Mouse (Mus musculus) lung, postnatal 0 days (tissue): Measurements from ENCODE around the gene 4931428L18Rik. TPM values are rescaled to one million over a fixed set of nuclear protein-coding genes. Genes with fewer than 3 reads are reported as not detected.
A peak's percentile ranks its signal among the peaks of the same experiment; 100 is the strongest.

ENCODE experiments used
- ATAC-seq: fragments of 200-750 bp; cut with Nextera tagmentation; 2 replicates; pipeline ENCODE4 v1.8.0; 2017; ENCODE audit warnings: moderate library complexity
- DNase-seq: peaks from one replicate; pipeline ENCODE4 v3.0.0-alpha.2; 2016; ENCODE audit warnings: low spot score
- H3K27ac ChIP-seq: fragments of 300-500 bp; sonication (generic); 2 replicates; pipeline ENCODE4 v1.5.1; 2014; ENCODE audit warnings: antibody characterized with exemption, mild to moderate bottlenecking, low read length, mixed read lengths
- H3K27me3 ChIP-seq: fragments of 300-500 bp; sonication (generic); replicated peaks from 2 replicates; pipeline ENCODE4 v1.6.1; 2014; ENCODE audit warnings: low read length, mixed read lengths; ENCODE audit not compliant: insufficient read depth
- H3K36me3 ChIP-seq: fragments of 300-500 bp; sonication (generic); 2 replicates; pipeline ENCODE4 v1.6.1; 2014; ENCODE audit warnings: low read length, mixed read lengths; ENCODE audit not compliant: insufficient read depth
- H3K4me1 ChIP-seq: fragments of 300-500 bp; sonication (generic); 2 replicates; pipeline ENCODE4 v1.6.1; 2014; ENCODE audit warnings: antibody characterized with exemption, low read depth, low read length, mixed read lengths; ENCODE audit not compliant: insufficient read depth
- H3K4me2 ChIP-seq: fragments of 300-500 bp; sonication (generic); replicated peaks from 2 replicates; pipeline ENCODE4 v1.6.1; 2014; ENCODE audit warnings: low read depth, mild to moderate bottlenecking, low read length, moderate library complexity, mixed read lengths
- H3K4me3 ChIP-seq: fragments of 300-500 bp; sonication (generic); 2 replicates; pipeline ENCODE4 v1.5.1; 2014; ENCODE audit warnings: low read depth, low read length
- H3K9ac ChIP-seq: fragments of 300-500 bp; sonication (generic); replicated peaks from 2 replicates; pipeline ENCODE4 v1.6.1; 2014; ENCODE audit warnings: low read depth, mild to moderate bottlenecking
- H3K9me3 ChIP-seq: fragments of 300-500 bp; sonication (generic); 2 replicates; pipeline ENCODE4 v1.6.1; 2016; ENCODE audit warnings: low read length, mixed read lengths
- CTCF ChIP-seq: IDR thresholded peaks from 2 replicates; pipeline ENCODE4 v1.5.1; 2016; ENCODE audit warnings: antibody characterized with exemption, mild to moderate bottlenecking
- EP300 ChIP-seq: IDR thresholded peaks from 2 replicates; pipeline ENCODE4 v1.6.1; 2016; ENCODE audit warnings: antibody characterized with exemption, mild to moderate bottlenecking, control low read depth
- WGBS: fragments of 180-500 bp; shearing (Covaris S2); extraction: QIAGEN DNeasy Blood & Tissue Kit; methylation state at CpG from one replicate; pipeline ENCODE4 v1.1.7; 2014; 5-methylcytosine and 5-hydroxymethylcytosine counted together
- polyA plus RNA-seq: library from polyadenylated mRNA; unstranded; fragments of >200 nt; fragmentation: Nextera tagmentation; extraction: Ambion mirVana; gene quantifications from 2 replicates; pipeline ENCODE4 v1.2.1, GENCODE M21; 2015

The 4931428L18Rik gene
- polyA plus RNA-seq, 1 experiment from 2014 or later = 0.43 TPM

GRCm38 (mm10) chr1:31071209-31071608, 151.3 kb downstream of the 4931428L18Rik start:
- Histone ChIP-seq H3K36me3 (no peaks in the 10 kb centered on the region), H3K4me2 (no peak overlapping the region), H3K27ac (no peak overlapping the region), H3K4me1 (no peaks in the 10 kb centered on the region), H3K27me3 (no peaks in the 10 kb centered on the region), H3K9me3 (no peaks in the 10 kb centered on the region), H3K4me3 (no peak overlapping the region), H3K9ac (no peak overlapping the region)
- DNase-seq = no peak
- TF ChIP-seq CTCF (no peak), EP300 (no peak)
- WGBS = 76% methylated on average over 2 of the region's 2 CpGs
- ATAC-seq = no peak

- ATAC-seq = peak; percentile 35; the same call in 1 of the 2 replicates
- no peak overlapping the region for H3K4me3 ChIP-seq
- H3K4me2 ChIP-seq = no peak overlapping the region
- no peaks in the 10 kb centered on the region for H3K9me3 ChIP-seq
- H3K9ac ChIP-seq = no peak overlapping the region
- H3K27me3 ChIP-seq = no peaks in the 10 kb centered on the region
- no peaks in the 10 kb centered on the region for H3K36me3 ChIP-seq
- H3K4me1 ChIP-seq = no peaks in the 10 kb centered on the region
- no peak for TF ChIP-seq EP300
- WGBS = 53% methylated on average over 12 of the region's 12 CpGs
- DNase-seq = no peak
- no peak overlapping the region for H3K27ac ChIP-seq
Observed at GRCm38 (mm10) chr1:31064817-31065740, 157.4 kb downstream of the 4931428L18Rik start.

DNA sequence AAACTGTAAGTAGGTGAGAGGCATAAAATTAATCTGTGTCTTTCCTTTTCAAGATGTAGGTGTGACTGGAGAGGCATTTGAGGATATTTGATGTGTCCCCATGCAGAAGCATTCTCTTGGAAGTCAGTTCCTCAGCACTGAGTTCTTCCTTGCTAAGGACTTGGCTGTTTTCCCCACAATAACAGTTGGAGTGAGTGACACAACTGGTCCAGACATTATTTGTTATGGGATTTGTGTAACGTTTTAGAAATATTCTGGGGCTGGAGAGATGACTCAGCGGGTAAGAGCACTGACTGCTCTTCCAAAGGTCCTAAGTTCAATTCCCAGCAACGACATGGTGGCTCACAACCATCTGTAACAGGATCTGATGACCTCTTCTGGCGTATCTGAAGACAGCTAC, 162.7 kb downstream of the 4931428L18Rik start:
- no peak for TF ChIP-seq EP300
- TF ChIP-seq CTCF = no peak
- no peak overlapping the region for H3K4me2 ChIP-seq
- H3K36me3 ChIP-seq = no peaks in the 10 kb centered on the region
- no peak overlapping the region for H3K27ac ChIP-seq
- DNase-seq (peak; percentile 19), ATAC-seq (no peak)
- no peaks in the 10 kb centered on the region; the same call in 1 of the 2 replicates for H3K4me1 ChIP-seq
- no peaks in the 10 kb centered on the region for H3K9me3 ChIP-seq
- no peak overlapping the region for H3K4me3 ChIP-seq
- H3K27me3 ChIP-seq = no peaks in the 10 kb centered on the region
- 53% methylated on average over 4 of the region's 4 CpGs for WGBS
- H3K9ac ChIP-seq = no peak overlapping the region

- Histone ChIP-seq H3K9ac (no peak overlapping the region), H3K4me3 (no peak overlapping the region), H3K27me3 (no peaks in the 10 kb centered on the region), H3K27ac (no peak overlapping the region), H3K9me3 (no peaks in the 10 kb centered on the region), H3K4me1 (no peaks in the 10 kb centered on the region; the same call in 1 of the 2 replicates), H3K36me3 (no peaks in the 10 kb centered on the region), H3K4me2 (no peak overlapping the region)
- DNase-seq (peak; percentile 10), ATAC-seq (no peak)
- WGBS = 43% methylated on average over 2 of the region's 2 CpGs
- TF ChIP-seq CTCF = no peak
- no peak for TF ChIP-seq EP300
Observed at GRCm38 (mm10) chr1:31058861-31059351, 163.6 kb downstream of the 4931428L18Rik start.

DNA sequence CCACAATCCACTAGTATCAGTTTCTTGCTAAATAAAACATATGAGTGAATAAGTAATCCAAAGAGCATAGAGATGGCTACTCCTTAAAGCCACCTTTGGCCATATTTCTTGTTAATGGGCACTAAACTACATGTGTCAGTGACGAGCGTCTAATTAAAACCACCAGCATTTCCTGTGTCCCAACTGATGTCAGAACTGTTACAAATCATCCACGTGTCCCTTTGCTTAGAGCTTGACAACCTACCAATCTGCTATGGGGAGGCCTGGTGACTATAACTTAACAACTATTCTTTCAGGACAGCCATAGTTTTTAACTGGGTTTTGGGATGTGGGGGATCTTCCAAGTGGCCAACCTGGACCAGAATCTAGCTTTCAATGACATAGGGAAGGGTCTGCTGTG, 164.3 kb downstream of the 4931428L18Rik start:
- DNase-seq = no peak
- Histone ChIP-seq H3K9me3 (no peaks in the 10 kb centered on the region), H3K4me2 (no peak overlapping the region), H3K9ac (no peak overlapping the region), H3K4me1 (no peaks in the 10 kb centered on the region; the same call in 1 of the 2 replicates), H3K36me3 (no peaks in the 10 kb centered on the region), H3K4me3 (no peak overlapping the region), H3K27ac (no peak overlapping the region), H3K27me3 (no peaks in the 10 kb centered on the region)
- ATAC-seq = no peak
- 59% methylated on average over 3 of the region's 3 CpGs for WGBS
- no peak for TF ChIP-seq CTCF
- TF ChIP-seq EP300 = no peak

DNA sequence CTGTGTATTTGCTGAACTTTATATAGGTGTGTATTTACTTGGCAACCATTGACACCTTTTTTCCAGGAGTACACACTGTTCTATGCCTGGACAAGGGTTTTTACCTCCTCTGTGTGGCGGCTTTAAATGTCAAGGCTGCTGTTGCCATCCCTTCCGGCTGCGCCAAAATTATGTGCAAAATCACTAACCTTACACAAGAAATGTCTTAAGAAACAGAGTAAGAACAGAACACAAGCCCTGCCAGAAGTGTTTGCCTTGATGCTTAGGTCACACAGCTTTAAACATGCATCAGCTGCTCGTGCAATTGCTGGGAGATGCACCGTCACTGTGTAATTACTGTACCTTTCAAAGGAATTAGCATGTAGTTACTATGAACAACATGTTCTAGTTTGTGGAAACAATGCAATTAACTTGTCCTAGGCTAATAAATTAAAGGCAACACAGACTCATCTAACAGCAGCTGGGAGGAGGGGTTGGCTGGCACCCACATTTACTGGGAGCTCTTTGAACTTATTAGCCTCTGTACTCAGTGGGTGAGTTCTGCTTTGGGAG, 171.0 kb downstream of the 4931428L18Rik start:
- ATAC-seq (peak; percentile 95), DNase-seq (peak; percentile 83)
- H3K4me2 ChIP-seq = no peak overlapping the region
- WGBS = 50% methylated on average over 5 of the region's 5 CpGs
- peak overlapping the region; percentile 2 for H3K27ac ChIP-seq
- no peak overlapping the region for H3K4me3 ChIP-seq
- no peaks in the 10 kb centered on the region for H3K27me3 ChIP-seq
- no peaks in the 10 kb centered on the region for H3K36me3 ChIP-seq
- peaks cover 4% of the 10 kb centered on the region; the same call in 1 of the 2 replicates for H3K4me1 ChIP-seq
- no peaks in the 10 kb centered on the region for H3K9me3 ChIP-seq
- no peak overlapping the region for H3K9ac ChIP-seq
- TF ChIP-seq CTCF = no peak
- peak; percentile 99 for TF ChIP-seq EP300
